Mouse (Mus musculus) stomach, postnatal 0 days (tissue): ENCODE measurements around the gene Timm8b.

Experiments
- CTCF ChIP-seq: IDR thresholded peaks from 2 replicates; pipeline ENCODE4 v1.5.1; 2016; ENCODE audit warnings: antibody characterized with exemption, low read depth, mild to moderate bottlenecking, moderate library complexity
- EP300 ChIP-seq: optimal IDR thresholded peaks from 2 replicates; pipeline ENCODE3; 2016; ENCODE audit warnings: antibody characterized with exemption

DNA sequence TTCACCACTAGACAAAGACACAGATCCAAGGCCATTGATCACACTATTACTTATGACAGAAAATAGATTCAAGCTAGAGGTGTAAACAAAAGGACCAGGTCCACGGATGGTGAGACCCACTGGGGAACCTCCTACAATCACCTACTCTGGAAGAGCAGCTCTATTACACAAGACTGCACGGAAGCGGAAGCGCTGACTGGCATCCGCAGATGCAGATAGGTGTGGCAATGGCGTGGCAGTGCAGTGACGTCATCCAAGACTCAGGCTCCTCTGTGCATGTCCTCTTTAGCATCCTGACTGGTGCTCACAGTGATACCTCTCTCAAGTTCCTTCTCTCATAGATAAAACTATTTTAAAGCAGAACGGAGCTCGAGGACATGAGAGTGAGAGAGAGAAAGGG is 10.8 kb upstream of the Timm8b start:
- TF ChIP-seq CTCF (no peak), EP300 (no peak)
